Mouse (Mus musculus) urinary bladder, postnatal 4 days (tissue): ENCODE measurements around the gene Arpin.

Experiments
- DNase-seq, 2 experiments: peaks; one replicate each; pipeline ENCODE4 v3.0.0; 2021 to 2022; ENCODE audit warnings: low spot score in 2 of 2

Gene Arpin

DNA sequence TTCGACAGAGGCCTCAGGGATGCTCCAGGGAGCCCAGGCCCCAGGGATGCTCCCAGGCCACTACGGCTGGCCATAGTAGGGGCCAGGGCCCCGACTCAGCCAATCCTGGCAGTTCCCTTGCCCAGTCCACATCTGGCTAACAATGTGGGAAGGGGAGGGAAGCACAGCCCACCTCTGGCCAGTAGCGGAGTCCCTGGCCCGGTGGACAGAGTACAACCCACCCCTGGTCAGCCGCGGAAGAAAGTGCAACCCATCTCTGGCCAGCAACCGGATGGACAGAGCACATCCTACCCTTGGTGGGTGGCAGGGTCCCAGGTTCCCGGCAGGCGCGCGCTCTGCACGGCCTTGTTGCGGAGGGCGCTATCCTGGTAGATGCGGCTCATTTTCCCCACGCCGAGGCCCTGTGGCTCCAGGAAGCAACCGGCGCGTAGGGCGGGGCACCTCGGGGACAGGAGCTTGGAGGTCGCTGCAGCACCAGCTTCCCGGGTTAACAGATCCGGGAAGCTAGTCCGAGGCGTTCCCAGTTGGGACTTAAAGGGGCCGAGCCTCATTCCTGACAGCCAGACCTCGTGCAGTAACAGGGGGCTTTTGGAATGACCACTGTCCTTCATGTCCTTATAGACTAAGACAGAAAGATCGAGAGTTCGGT, at the start of gene Arpin:
Arpin (minus strand) TSS at position 498 of the 649 bp plus-strand sequence.
- peak; percentile 61 to 66 for DNase-seq

- no peak for DNase-seq
These were observed 40.2 kb upstream of the Arpin start for GRCm38 (mm10) chr7:79975316-79975715.

- no peak for DNase-seq
These were observed 37.0 kb upstream of the Arpin start for GRCm38 (mm10) chr7:79972195-79972594.

DNA sequence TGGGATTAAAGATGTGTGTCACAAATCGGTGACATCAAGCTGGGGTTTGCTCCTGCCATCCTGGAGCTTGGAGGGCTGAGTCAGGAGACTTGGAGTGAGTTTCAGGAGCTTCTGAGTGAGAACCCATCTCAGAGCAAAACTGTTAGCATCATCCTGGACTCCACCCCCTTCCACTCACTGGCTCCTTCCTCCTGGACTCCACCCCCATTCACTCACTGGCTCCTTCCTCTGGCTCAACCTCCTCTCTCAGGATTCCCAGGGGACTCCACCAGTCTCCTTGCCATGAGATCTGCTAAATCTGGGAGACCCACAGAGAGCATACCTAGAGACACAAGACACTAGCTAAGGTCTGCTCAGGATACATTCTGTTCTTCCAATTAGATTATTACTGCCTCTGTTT, 35.2 kb upstream of the Arpin start:
- DNase-seq: no peak

- DNase-seq: no peak
These were observed 33.2 kb upstream of the Arpin start for GRCm38 (mm10) chr7:79968326-79968725.

GRCm38 (mm10) chr7:79961600-79961999, 26.4 kb upstream of the Arpin start:
- DNase-seq: no peak

- DNase-seq: no peak
These were observed 21.0 kb upstream of the Arpin start for GRCm38 (mm10) chr7:79956131-79956530.

- no peak for DNase-seq
These were observed 19.7 kb upstream of the Arpin start for GRCm38 (mm10) chr7:79954890-79955289.

- DNase-seq: no peak
These were observed 15.9 kb upstream of the Arpin start for GRCm38 (mm10) chr7:79951038-79951437.

GRCm38 (mm10) chr7:79950236-79950635, 15.1 kb upstream of the Arpin start:
- no peak for DNase-seq

- peak in 1 of 2 experiments; percentile 31 for DNase-seq
These were observed 499 bp upstream of the Arpin start for GRCm38 (mm10) chr7:79935511-79936205.

DNA sequence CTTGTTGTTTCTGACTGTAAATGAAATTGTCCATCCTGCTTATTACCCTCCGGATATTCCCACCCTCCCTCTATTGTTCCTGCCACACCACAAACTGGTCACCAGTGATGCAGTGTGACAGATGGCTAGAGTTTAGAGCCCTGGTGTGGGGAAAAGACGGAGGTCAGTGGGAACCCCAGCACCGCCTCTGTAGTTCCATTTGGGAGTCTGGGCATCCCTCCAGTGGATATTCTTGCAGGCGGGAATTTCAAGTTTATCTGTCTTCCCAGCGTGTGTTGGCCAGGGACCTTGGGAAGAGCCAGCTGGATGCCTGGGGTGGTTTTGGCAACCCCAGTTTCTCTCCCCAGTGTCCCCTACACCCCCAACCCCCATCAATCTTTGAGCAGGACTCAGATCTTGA, 698 bp downstream of the Arpin start:
- no peak for DNase-seq

DNA sequence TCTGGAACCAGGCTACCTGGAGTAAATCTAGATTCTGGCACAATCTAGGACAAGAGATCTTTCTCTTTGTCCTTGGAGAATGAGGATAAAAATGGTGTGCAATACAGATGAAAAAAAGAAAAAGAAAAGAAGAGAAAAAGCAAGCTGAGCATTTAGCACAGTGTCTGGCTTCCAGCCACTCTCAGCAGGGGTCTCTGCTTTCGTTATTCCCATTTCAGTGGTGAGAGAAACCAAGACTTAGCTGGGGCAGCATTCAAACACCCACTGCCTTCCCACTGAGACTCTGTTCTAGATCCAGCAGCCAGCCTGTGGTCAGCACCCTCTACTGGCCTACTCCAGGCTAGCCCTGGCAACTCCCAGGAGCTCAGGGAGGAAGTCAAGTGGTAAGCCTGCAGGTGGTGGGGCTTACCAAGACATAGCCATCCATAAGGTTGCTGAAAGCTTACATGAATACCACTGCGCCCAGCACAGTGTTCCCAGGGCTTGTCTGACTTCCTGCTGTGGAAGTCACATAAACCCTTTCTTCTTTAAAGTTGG, 6.6 kb downstream of the Arpin start:
- DNase-seq: no peak

DNA sequence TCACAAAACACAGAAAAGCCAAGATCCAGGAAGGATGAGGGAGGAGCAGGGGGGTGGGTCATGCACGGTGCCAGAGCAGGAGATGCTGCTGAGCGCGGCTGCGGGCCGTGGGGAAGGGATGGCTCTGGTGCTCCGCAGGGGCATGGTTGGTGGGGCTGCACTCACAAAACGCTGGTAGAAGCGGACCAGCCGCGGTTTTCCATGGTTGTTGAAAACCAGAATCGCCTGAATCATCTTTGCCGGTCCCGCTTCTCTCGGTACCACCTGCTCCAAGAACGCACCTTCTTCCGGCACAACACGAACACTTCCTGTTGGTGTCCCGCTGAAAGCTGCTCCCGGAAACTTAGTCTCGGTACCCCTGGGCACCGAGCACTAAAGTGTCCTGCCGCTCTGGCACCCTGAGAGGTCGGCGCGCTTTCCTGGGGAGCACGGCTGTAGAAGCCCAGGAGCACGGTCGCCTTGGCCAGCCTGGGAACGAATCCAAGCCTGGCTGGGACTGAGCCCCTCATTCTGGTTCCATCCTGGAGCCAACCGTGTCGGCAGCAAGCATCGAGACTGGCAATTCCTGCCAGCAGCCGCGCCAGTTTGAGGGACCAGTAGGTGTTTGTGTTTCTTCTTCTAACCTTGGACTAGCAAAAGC, 14.7 kb downstream of the Arpin start, which contains the start of gene Ap3s2:
Ap3s2 (minus strand) TSS at position 306 of the 640 bp plus-strand sequence.
- peak; percentile 80 to 84 for DNase-seq

DNA sequence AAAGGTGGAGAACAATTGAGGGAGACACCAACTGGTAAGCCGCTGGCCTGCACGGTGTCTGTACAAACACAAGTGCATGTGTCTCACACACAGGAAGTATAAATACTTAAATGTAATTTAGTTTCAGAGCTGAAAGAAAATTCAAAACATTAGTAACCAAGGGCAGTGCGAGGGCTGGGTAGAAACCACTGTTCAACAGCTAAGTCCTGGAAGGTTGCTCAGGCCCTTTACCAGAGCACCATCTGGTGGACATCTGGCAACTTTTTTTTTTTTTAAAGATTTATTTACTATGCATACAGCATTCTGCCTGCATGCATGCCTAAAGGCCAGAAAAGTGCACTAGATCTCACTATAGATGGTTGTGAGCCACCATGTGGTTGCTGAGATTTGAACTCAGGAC, 20.6 kb downstream of the Arpin start:
- DNase-seq: no peak

GRCm38 (mm10) chr7:79907356-79907755, 27.8 kb downstream of the Arpin start:
- DNase-seq: no peak

GRCm38 (mm10) chr7:79906914-79907313, 28.2 kb downstream of the Arpin start:
- no peak for DNase-seq

GRCm38 (mm10) chr7:79905193-79905592, 30.0 kb downstream of the Arpin start:
- no peak for DNase-seq

GRCm38 (mm10) chr7:79903160-79903792, 31.9 kb downstream of the Arpin start:
- no peak for DNase-seq

GRCm38 (mm10) chr7:79900753-79901152, 34.4 kb downstream of the Arpin start:
- no peak for DNase-seq

DNA sequence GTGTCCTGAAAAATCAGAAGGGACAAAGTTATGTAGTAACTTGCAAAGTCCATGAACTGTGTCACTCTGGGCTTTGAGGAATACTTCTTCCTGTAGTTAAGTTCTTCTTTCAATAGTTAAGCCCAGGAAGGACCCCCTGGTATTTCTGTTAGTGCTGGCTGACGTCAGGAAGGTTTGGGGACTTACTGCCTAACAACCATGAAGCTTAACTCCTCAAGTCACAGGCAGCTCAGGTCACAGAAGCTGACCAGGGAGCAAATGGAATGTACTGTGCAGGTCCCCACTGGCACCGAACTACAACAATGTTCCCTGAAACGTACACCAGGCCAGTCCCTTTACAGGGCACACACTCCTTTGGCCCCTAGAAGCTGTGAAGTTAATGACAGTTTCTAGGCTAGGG, 39.9 kb downstream of the Arpin start:
- no peak for DNase-seq

DNA sequence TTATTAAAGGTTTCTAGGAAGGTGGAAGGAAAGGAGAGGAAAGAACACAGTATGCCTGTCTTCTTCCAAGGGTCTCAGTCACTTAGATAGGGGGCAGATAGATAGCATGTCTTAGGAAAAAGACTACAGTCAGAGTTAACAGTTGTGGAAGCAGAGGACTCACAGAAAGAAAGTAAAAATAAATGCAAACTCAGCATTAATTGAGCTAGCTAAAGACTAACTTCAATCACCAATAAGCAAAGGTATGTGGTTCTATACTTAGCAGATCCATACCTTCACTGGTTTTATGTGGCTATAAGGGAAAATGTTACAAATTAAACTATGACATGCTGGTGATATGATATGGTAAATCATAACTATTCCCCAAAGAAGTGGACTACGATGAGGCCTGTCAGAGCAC, 40.4 kb downstream of the Arpin start:
- DNase-seq: no peak
